Mouse (Mus musculus) forebrain, embryonic 11.5 days (tissue): Measurements from ENCODE around the gene Kdm3a. TPM values are rescaled to one million over a fixed set of nuclear protein-coding genes. Genes with fewer than 3 reads are reported as not detected.

Source experiments
- ATAC-seq: fragments of 200-750 bp; cut with Nextera tagmentation; replicated peaks from 2 replicates; pipeline ENCODE4 v1.8.0; 2017; ENCODE audit warnings: moderate TSS enrichment; ENCODE audit not compliant: low FRiP score
- DNase-seq: peaks from one replicate; pipeline ENCODE4 v3.0.0-alpha.2; 2017; ENCODE audit warnings: low spot score
- H3K27ac ChIP-seq: fragments of 300-500 bp; sonication (generic); 2 replicates; pipeline ENCODE4 v1.5.1; 2014; ENCODE audit warnings: low read depth, low read length
- H3K27me3 ChIP-seq: fragments of 300-500 bp; sonication (generic); 2 replicates; pipeline ENCODE4 v1.6.1; 2014; ENCODE audit warnings: mild to moderate bottlenecking, low read length, mixed read lengths; ENCODE audit not compliant: control insufficient read depth, insufficient read depth
- H3K36me3 ChIP-seq: fragments of 300-500 bp; sonication (generic); 2 replicates; pipeline ENCODE4 v1.6.1; 2014; ENCODE audit warnings: mild to moderate bottlenecking, low read length, moderate library complexity, mixed read lengths; ENCODE audit not compliant: control insufficient read depth, insufficient read depth
- H3K4me1 ChIP-seq: fragments of 300-500 bp; sonication (generic); replicated peaks from 2 replicates; pipeline ENCODE4 v1.6.1; 2014; ENCODE audit warnings: low read length, mixed read lengths; ENCODE audit not compliant: control insufficient read depth, insufficient read depth
- H3K4me2 ChIP-seq: fragments of 300-500 bp; sonication (generic); 2 replicates; pipeline ENCODE4 v1.6.1; 2014; ENCODE audit warnings: low read depth, mild to moderate bottlenecking, low read length, moderate library complexity, mixed read lengths; ENCODE audit not compliant: severe bottlenecking
- H3K4me3 ChIP-seq: fragments of 300-500 bp; sonication (generic); 2 replicates; pipeline ENCODE4 v1.5.1; 2014; ENCODE audit warnings: low read depth, low read length
- H3K9ac ChIP-seq: fragments of 300-500 bp; sonication (generic); 2 replicates; pipeline ENCODE4 v1.6.1; 2014; ENCODE audit warnings: low read length
- H3K9me3 ChIP-seq: fragments of 300-500 bp; sonication (generic); 2 replicates; pipeline ENCODE4 v1.6.1; 2016; ENCODE audit warnings: low read length, mixed read lengths; ENCODE audit not compliant: control insufficient read depth
- WGBS: fragments of 180-500 bp; shearing (Covaris S2); extraction: QIAGEN DNeasy Blood & Tissue Kit; methylation state at CpG from one replicate; pipeline ENCODE4 v1.1.7; 2014; 5-methylcytosine and 5-hydroxymethylcytosine counted together
- polyA plus RNA-seq: library from polyadenylated mRNA; unstranded; fragments of >200 nt; fragmentation: Nextera tagmentation; extraction: Ambion mirVana; gene quantifications from 2 replicates; pipeline ENCODE4 v1.2.1, GENCODE M21; 2014

Kdm3a gene
- polyA plus RNA-seq: 71.0 and 71.8 TPM in 2 replicates

DNA sequence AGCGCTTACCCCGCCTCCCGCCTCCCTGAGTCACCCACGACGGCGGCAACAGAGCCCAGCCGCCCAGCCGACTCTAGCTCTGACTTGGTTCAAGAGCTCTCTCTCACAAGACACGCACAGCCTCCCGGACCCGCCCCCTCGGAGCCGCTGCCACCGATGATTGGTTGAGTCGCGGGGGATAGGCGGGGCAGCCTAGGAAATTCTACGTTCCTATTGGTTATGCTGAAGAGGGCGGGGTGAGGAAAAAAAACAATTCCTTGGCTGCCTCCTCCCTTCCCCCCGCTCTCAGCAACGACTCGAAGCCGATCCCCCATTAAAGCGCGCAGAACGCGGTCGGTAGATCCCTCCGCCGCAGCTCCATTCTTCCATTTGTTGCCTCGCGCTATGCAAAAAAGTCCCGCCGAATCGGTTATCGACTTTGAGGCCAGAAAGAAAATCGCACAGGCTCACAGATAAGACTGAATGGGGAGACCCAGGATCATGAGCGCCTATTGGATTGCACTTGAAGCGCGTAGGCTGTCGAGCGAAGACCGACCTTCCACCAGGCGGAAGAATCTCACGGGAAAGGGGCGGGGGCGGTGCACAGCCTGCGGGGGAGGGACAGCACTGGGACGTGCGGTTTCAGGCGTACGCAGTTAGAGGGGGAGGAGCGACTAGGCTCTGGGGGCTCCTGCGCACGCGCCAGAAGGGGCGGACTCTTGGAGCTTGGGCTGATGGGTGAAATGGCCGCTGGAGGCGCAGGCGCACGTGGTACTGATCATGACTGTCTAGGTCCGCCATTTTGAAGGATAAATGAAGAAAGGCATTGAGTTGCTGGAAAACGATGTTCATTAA is at the start of gene Kdm3a:
Gene Kdm3a, minus strand, starts transcription at position 162 of the 834 bp plus-strand sequence.
- peak; percentile 97 for ATAC-seq
- H3K9me3 ChIP-seq: no peaks in the 10 kb centered on the region
- WGBS: under 1% methylated on average over 63 of the region's 63 CpGs
- H3K4me3 ChIP-seq: peak within 1 kb of the TSS; percentile 85
- H3K4me2 ChIP-seq: peak within 1 kb of the TSS; percentile 54
- peak within 1 kb of the TSS; percentile 99 for H3K27ac ChIP-seq
- H3K4me1 ChIP-seq: peaks cover 7% of the 10 kb centered on the region; the same call in 1 of the 2 replicates
- no peaks in the 10 kb centered on the region for H3K27me3 ChIP-seq
- H3K36me3 ChIP-seq: peaks cover 6% of the 10 kb centered on the region; the same call in 1 of the 2 replicates
- H3K9ac ChIP-seq: peak within 1 kb of the TSS; percentile 88
- DNase-seq: peak; percentile 99

DNA sequence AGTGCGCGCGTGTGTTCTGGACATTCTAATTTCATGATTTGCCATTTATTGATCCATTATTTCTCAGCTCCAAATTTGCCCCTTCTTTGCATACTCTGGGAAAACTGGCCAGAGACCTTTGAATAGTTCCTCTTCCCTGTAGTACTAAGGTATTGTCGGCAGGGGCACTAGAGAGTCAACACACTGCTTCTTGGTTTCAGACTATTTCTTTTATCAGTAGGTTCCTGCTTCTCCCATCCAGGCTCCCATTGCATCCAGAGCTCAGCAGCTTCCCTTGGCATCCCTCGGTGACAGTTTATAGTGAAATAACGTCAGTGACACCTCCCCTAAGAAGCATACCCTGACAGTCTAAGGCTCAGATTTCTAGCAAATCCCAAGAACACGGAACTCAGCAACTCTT is 46.1 kb upstream of the Kdm3a start:
- WGBS: 71% methylated on average over 7 of the region's 7 CpGs
- ATAC-seq: no peak

DNA sequence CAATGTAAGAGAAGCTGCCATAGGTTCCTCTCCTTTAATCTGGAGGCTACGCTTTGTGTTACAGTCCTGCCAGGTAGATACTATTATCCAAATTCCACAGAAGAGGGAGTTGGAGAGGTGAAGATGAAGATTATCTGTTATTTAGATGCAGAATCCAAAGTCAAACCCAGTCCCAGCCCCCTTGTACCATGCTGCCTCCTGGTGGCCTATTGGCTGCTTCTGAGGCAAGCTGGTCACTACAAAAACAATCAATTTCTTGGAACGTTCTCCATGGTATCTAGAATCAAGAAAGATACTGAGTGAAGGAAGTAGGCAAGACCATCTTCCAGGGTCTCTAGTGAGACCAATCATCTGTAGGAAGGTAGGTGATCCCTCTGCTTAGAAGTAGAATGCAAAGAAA is 40.4 kb upstream of the Kdm3a start:
- 68% methylated on average over 2 of the region's 2 CpGs for WGBS

More for the DNA sequence above, 46.1 kb upstream of the Kdm3a start:
- Histone ChIP-seq H3K9me3 (no peaks in the 10 kb centered on the region), H3K27me3 (no peaks in the 10 kb centered on the region), H3K27ac (no peak overlapping the region), H3K36me3 (no peaks in the 10 kb centered on the region), H3K4me3 (no peak overlapping the region), H3K4me1 (no peaks in the 10 kb centered on the region), H3K4me2 (no peak overlapping the region), H3K9ac (no peak overlapping the region)
- no peak for DNase-seq

GRCm38 (mm10) chr6:71664511-71664910 is 31.7 kb upstream of the Kdm3a start:
- Histone ChIP-seq H3K4me3 (no peak overlapping the region), H3K9ac (no peak overlapping the region), H3K36me3 (no peaks in the 10 kb centered on the region), H3K4me1 (no peaks in the 10 kb centered on the region), H3K27ac (no peak overlapping the region), H3K9me3 (no peaks in the 10 kb centered on the region), H3K4me2 (no peak overlapping the region), H3K27me3 (no peaks in the 10 kb centered on the region)
- ATAC-seq (no peak), DNase-seq (no peak)
- 81% methylated on average over 1 of the region's 1 CpGs for WGBS

More for the DNA sequence above, 40.4 kb upstream of the Kdm3a start:
- DNase-seq: no peak
- H3K27ac ChIP-seq: no peak overlapping the region
- no peak overlapping the region for H3K9ac ChIP-seq
- H3K9me3 ChIP-seq: no peaks in the 10 kb centered on the region
- H3K4me3 ChIP-seq: no peak overlapping the region
- H3K27me3 ChIP-seq: no peaks in the 10 kb centered on the region
- H3K4me2 ChIP-seq: no peak overlapping the region
- ATAC-seq: no peak
- no peaks in the 10 kb centered on the region for H3K4me1 ChIP-seq
- H3K36me3 ChIP-seq: no peaks in the 10 kb centered on the region

- ATAC-seq (no peak), DNase-seq (no peak)
- no peak overlapping the region for H3K4me3 ChIP-seq
- WGBS: 83% methylated on average over 2 of the region's 2 CpGs
- no peaks in the 10 kb centered on the region for H3K36me3 ChIP-seq
- no peak overlapping the region for H3K27ac ChIP-seq
- H3K9ac ChIP-seq: no peak overlapping the region
- H3K4me2 ChIP-seq: no peak overlapping the region
- H3K4me1 ChIP-seq: no peaks in the 10 kb centered on the region
- H3K27me3 ChIP-seq: no peaks in the 10 kb centered on the region
- H3K9me3 ChIP-seq: no peaks in the 10 kb centered on the region
These were observed 25.5 kb upstream of the Kdm3a start for GRCm38 (mm10) chr6:71658290-71658689.

DNA sequence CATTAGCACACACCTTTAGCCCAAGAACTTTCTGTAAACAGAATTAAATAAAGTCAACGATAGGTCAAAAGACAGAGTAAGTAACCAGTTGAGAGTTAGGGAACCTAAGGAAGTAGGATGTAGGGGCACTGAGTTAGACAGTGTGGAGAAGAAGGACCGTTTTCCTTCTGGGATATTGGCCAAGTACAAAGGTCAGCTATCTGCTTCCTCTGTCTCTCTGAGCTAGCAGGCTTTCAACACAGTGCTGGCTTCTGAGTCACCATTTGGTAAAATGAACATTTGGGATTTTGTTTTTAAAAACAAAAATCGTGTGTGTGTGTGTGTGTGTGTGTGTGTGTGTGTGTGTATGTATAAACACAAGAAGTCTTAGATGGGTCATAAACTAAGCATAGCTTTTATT is 23.0 kb upstream of the Kdm3a start:
- WGBS: 77% methylated on average over 3 of the region's 3 CpGs
- Histone ChIP-seq H3K27me3 (no peaks in the 10 kb centered on the region), H3K4me3 (no peak overlapping the region), H3K9ac (no peak overlapping the region), H3K9me3 (no peaks in the 10 kb centered on the region), H3K4me2 (no peak overlapping the region), H3K36me3 (no peaks in the 10 kb centered on the region), H3K4me1 (no peaks in the 10 kb centered on the region), H3K27ac (no peak overlapping the region)
- DNase-seq (no peak), ATAC-seq (no peak)

- Histone ChIP-seq H3K27me3 (no peaks in the 10 kb centered on the region), H3K4me1 (no peaks in the 10 kb centered on the region), H3K36me3 (no peaks in the 10 kb centered on the region), H3K4me3 (no peak overlapping the region), H3K9ac (no peak overlapping the region), H3K27ac (no peak overlapping the region), H3K4me2 (no peak overlapping the region), H3K9me3 (no peaks in the 10 kb centered on the region)
- DNase-seq: no peak
- 92% methylated on average over 2 of the region's 2 CpGs for WGBS
- no peak for ATAC-seq
These were observed 19.1 kb upstream of the Kdm3a start for GRCm38 (mm10) chr6:71651868-71652267.

- Histone ChIP-seq H3K9ac (peak overlapping the region; percentile 88), H3K27ac (peak overlapping the region; percentile 99), H3K9me3 (no peaks in the 10 kb centered on the region), H3K4me3 (peak overlapping the region; percentile 85), H3K27me3 (no peaks in the 10 kb centered on the region), H3K4me2 (peak overlapping the region; percentile 54), H3K36me3 (peaks cover 6% of the 10 kb centered on the region; the same call in 1 of the 2 replicates), H3K4me1 (peaks cover 7% of the 10 kb centered on the region; the same call in 1 of the 2 replicates)
- no peak for DNase-seq
- WGBS: 1% methylated on average over 35 of the region's 41 CpGs
- no peak; the same call in 1 of the 2 replicates for ATAC-seq
These were observed 333 bp downstream of the Kdm3a start for GRCm38 (mm10) chr6:71632486-71632828.
